Comparison of ENCODE assay signal across 8 mouse cellular contexts in genomic region chr13:98316480-98317245, GRCm38 (mm10). TPM values are rescaled to one million over a fixed set of nuclear protein-coding genes. Genes with fewer than 3 reads are reported as not detected.
DNase-seq lines count a peak whose midpoint lies in the region; ATAC-seq and TF ChIP-seq lines count a peak whose summit lies in the region.

Btf3 (minus strand) TSS chr13:98317006.

- peak within 1 kb of the TSS; percentile 93 for H3K9ac ChIP-seq in hindbrain, postnatal 0 days (replicated peaks; ENCODE audit: low read length)

- peak; percentile 89 for ATAC-seq in common myeloid progenitor, adult 5-6 weeks (replicated peaks; ENCODE audit: low read depth, poor library complexity, severe bottlenecking)
- ATAC-seq in hindbrain, postnatal 0 days: peak; percentile 97
- ATAC-seq in megakaryocyte, adult 5-6 weeks (ENCODE audit: poor library complexity, severe bottlenecking): peak; percentile 96

- H3K27me3 ChIP-seq in hindbrain, postnatal 0 days (ENCODE audit: insufficient read depth, low read length): no peaks in the 10 kb centered on the region

- WGBS in hindbrain, postnatal 0 days: under 1% methylated on average over 77 of the region's 90 CpGs

- intact Hi-C loops in gastrocnemius, adult 2 months (cut with DNase I): loop anchor here (2.0 kb wide), 1 partner anchor 54 kb away; the partner anchor contains the start of genes Ankra2 and Utp15
- intact Hi-C loops in left cerebral cortex, adult 2 months (cut with DNase I): loop anchor here (1.0 to 10.0 kb wide), 2 partner anchors 53 to 408 kb away; partner anchors contain the start of genes Ankra2 and Utp15

- H3K9me3 ChIP-seq in hindbrain, postnatal 0 days (ENCODE audit: low read length): no peaks in the 10 kb centered on the region

- peaks cover 11% of the 10 kb centered on the region; the same call in 1 of the 2 replicates for H3K4me1 ChIP-seq in hindbrain, postnatal 0 days (ENCODE audit: insufficient read depth, low read length)

- H3K36me3 ChIP-seq in hindbrain, postnatal 0 days (ENCODE audit: insufficient read depth, low read length): peaks cover 15% of the 10 kb centered on the region; the same call in 1 of the 2 replicates

- peak within 1 kb of the TSS; percentile 74 for H3K4me2 ChIP-seq in hindbrain, postnatal 0 days (ENCODE audit: low read depth, low read length)

- H3K4me3 ChIP-seq in gastrocnemius, adult 2 months: peak within 1 kb of the TSS; percentile 96
- peak within 1 kb of the TSS; percentile 78 for H3K4me3 ChIP-seq in hindbrain, postnatal 0 days (ENCODE audit: low read length)
- H3K4me3 ChIP-seq in left cerebral cortex, adult 2 months: peak within 1 kb of the TSS; percentile 88

- H3K27ac ChIP-seq in gastrocnemius, adult 2 months: peak within 1 kb of the TSS; percentile 94
- peak within 1 kb of the TSS; percentile 94 for H3K27ac ChIP-seq in hindbrain, postnatal 0 days
- peak within 1 kb of the TSS; percentile 90 for H3K27ac ChIP-seq in left cerebral cortex, adult 2 months

- DNase-seq in ZHBTc4 (ENCODE audit: low read depth, low spot score): peak; percentile 96
- peak; percentile 97 for DNase-seq in gastrocnemius, adult 2 months
- peak; percentile 97 for DNase-seq in hindbrain, postnatal 0 days (ENCODE audit: low spot score)
- peak; percentile 93 to 96 for DNase-seq in left cerebral cortex, adult 2 months (ENCODE audit: extremely low spot score in 1 of 2, low spot score in 2 of 2)
- peak; percentile 92 to 93 for DNase-seq in right cerebral cortex, adult 2 months (ENCODE audit: low spot score in 2 of 2)
- peak; percentile 94 for DNase-seq in urinary bladder, postnatal 14 days (ENCODE audit: low spot score)

- TF ChIP-seq CTCF in gastrocnemius, adult 2 months (IDR thresholded peaks at IDR 0.05): peak; percentile 36
- peak; percentile 14; the same call in 1 of the 2 replicates for TF ChIP-seq CTCF in hindbrain, postnatal 0 days (IDR thresholded peaks at IDR 0.05; ENCODE audit: low read depth)
- peak; percentile 22 for TF ChIP-seq CTCF in left cerebral cortex, adult 2 months (IDR thresholded peaks at IDR 0.05)

RNA-seq across cellular contexts. Expression of gene Btf3, which starts in this region (rescaled TPM):
- 2,029 and 2,484 TPM in 2 replicates for total RNA-seq in common myeloid progenitor, adult 5-6 weeks (2017)
- 100 to 1,000 TPM; 221 to 236 TPM for total RNA-seq in gastrocnemius, adult 2 months (2021)
- total RNA-seq in hindbrain, postnatal 0 days (2014; rRNA removed): 181 and 252 TPM in 2 replicates
- 476 and 491 TPM in 2 replicates for polyA plus RNA-seq in hindbrain, postnatal 0 days (2015; fragmentation: Nextera tagmentation; extraction: Ambion mirVana)
- total RNA-seq in left cerebral cortex, adult 2 months (2021): 100 to 1,000 TPM; 160 to 170 TPM
- total RNA-seq in megakaryocyte, adult 5-6 weeks (2015): 843 and 873 TPM in 2 replicates
- total RNA-seq in megakaryocyte, adult 5-6 weeks (2017): 1,331 and 1,501 TPM in 2 replicates

Comparison
In these comparisons a context has a peak if more than half of its experiments do, and no peak if none do; other contexts are left out.
1. Peak in every context shown above with its lines: DNase-seq, ATAC-seq, H3K4me3 ChIP-seq and H3K27ac ChIP-seq.